Mouse (Mus musculus) intestine, postnatal 0 days (tissue): ENCODE measurements around the gene Tnfrsf14. TPM values are rescaled to one million over a fixed set of nuclear protein-coding genes. Genes with fewer than 3 reads are reported as not detected.

Source experiments
- ATAC-seq: fragments of 200-750 bp; cut with Nextera tagmentation; 2 replicates; pipeline ENCODE4 v1.8.0; 2017; ENCODE audit warnings: mild to moderate bottlenecking, moderate TSS enrichment, moderate library complexity
- H3K27ac ChIP-seq: fragments of 300-500 bp; sonication (generic); 2 replicates; pipeline ENCODE4 v1.5.1; 2014; ENCODE audit warnings: mild to moderate bottlenecking, low read depth, low read length, moderate library complexity
- H3K27me3 ChIP-seq: fragments of 300-500 bp; sonication (generic); replicated peaks from 2 replicates; pipeline ENCODE4 v1.6.1; 2014; ENCODE audit warnings: low read length, mixed read lengths; ENCODE audit not compliant: control insufficient read depth, insufficient read depth
- H3K36me3 ChIP-seq: fragments of 300-500 bp; sonication (generic); 2 replicates; pipeline ENCODE4 v1.6.1; 2014; ENCODE audit warnings: mild to moderate bottlenecking, moderate library complexity; ENCODE audit not compliant: control insufficient read depth, insufficient read depth
- H3K4me1 ChIP-seq: fragments of 300-500 bp; sonication (generic); replicated peaks from 2 replicates; pipeline ENCODE4 v1.6.1; 2014; ENCODE audit warnings: antibody characterized with exemption, low read length, mixed read lengths; ENCODE audit not compliant: control insufficient read depth, insufficient read depth
- H3K4me2 ChIP-seq: fragments of 300-500 bp; sonication (generic); replicated peaks from 2 replicates; pipeline ENCODE4 v1.6.1; 2014; ENCODE audit warnings: low read depth, mild to moderate bottlenecking, moderate library complexity
- H3K4me3 ChIP-seq: fragments of 300-500 bp; sonication (generic); 2 replicates; pipeline ENCODE4 v1.5.1; 2014; ENCODE audit warnings: low read depth, low read length
- H3K9ac ChIP-seq: fragments of 300-500 bp; sonication (generic); 2 replicates; pipeline ENCODE4 v1.6.1; 2014; ENCODE audit warnings: mild to moderate bottlenecking, low read depth, low read length
- H3K9me3 ChIP-seq: fragments of 300-500 bp; sonication (generic); 2 replicates; pipeline ENCODE4 v1.6.1; 2016; ENCODE audit warnings: mixed run types; ENCODE audit not compliant: control insufficient read depth
- CTCF ChIP-seq: sonication (generic); IDR thresholded peaks from 2 replicates; pipeline ENCODE4 v1.5.1; 2016; ENCODE audit warnings: low read depth, mild to moderate bottlenecking, control low read depth, antibody characterized with exemption, moderate library complexity
- WGBS: fragments of 180-500 bp; shearing (Covaris S2); extraction: QIAGEN DNeasy Blood & Tissue Kit; methylation state at CpG from one replicate; pipeline ENCODE4 v1.1.7; 2014; 5-methylcytosine and 5-hydroxymethylcytosine counted together
- polyA plus RNA-seq: library from polyadenylated mRNA; unstranded; fragments of >200 nt; fragmentation: Nextera tagmentation; extraction: Ambion mirVana; gene quantifications from 2 replicates; pipeline ENCODE4 v1.2.1, GENCODE M21; 2015

Tnfrsf14 gene
- polyA plus RNA-seq, 1 experiment from 2014 or later, result 1.9 TPM

DNA sequence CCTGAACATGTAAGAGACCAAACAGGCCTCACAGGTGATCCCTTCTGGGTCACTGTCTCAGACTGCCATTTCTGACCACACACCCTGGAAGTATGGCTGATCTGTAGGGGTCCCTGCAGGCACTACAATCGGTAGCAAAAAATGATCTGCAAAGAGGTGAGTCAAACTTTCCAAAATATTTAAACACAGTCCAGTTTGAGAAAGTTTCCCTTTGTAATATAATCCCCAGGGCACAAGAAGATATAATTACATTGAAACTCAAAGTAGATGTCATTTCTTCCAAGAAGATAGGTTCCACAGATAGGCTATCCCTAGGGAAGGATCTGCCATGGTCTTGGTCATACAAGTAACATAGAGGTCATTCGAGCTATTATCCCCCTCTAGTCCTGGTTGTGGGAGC, 26.0 kb downstream of the Tnfrsf14 start:
- ATAC-seq, result no peak
- Histone ChIP-seq H3K36me3 (peaks cover 2% of the 10 kb centered on the region; the same call in 1 of the 2 replicates), H3K27ac (no peak overlapping the region), H3K4me1 (peaks cover 5% of the 10 kb centered on the region; the same call in 1 of the 2 replicates), H3K27me3 (no peaks in the 10 kb centered on the region), H3K4me3 (no peak overlapping the region), H3K4me2 (no peak overlapping the region), H3K9ac (no peak overlapping the region), H3K9me3 (no peaks in the 10 kb centered on the region)
- TF ChIP-seq CTCF, result no peak
- WGBS, result 89% methylated on average over 2 of the region's 2 CpGs

DNA sequence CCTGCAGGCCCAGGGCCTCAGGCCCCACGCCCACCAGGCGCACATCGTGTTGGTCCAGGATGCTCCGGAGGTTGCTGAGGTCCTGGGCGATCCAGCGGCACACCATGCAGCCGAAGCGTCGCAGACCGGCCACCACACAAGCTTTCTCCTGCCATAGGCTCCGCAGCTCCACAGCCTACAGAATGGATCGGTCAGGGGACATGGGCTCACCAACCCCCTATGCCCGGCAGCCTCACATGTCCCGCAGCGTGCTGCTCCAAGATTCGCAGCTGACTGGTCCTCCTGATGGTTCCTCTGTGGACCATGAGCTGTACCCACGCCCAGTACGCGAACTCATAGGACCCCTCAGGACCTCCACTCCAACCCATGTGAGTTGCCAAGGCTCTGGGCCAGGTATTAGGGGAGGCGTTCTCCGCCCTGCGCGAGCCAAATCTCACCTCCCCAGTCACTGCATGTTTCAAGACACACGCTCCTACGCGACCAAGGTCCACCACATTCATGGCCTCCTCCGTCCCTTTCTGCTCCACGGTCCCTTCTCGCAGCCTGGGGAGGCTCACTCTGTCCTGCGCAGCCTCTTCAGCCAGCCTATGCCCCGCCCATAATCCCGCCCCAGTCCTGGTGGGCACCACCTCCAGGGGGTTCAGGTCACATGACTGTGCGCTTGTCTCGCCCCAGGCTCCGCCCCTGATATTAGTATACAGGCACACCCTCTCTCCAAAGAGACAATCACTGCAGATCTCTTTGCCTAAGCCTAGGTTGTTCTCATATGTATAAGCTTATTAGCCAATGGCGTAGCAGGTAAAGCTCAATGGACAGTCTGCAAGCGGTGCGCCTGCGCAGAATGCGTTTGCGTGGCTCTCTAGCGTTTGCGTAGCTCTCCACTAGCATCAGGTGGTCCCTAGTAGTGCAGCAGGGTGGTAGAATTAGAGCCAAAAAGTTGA, 29.6 kb downstream of the Tnfrsf14 start, which contains the start of gene Fam213b:
Gene Fam213b (minus strand): TSS at position 630 of the 941 bp plus-strand sequence.
- peak within 1 kb of the TSS; percentile 55 for H3K4me3 ChIP-seq
- ATAC-seq, result peak; percentile 94
- H3K4me2 ChIP-seq, result peak within 1 kb of the TSS; percentile 95
- WGBS, result 2% methylated on average over 43 of the region's 43 CpGs
- peaks cover 4% of the 10 kb centered on the region; the same call in 1 of the 2 replicates for H3K36me3 ChIP-seq
- no peak for TF ChIP-seq CTCF
- no peak within 1 kb of the TSS for H3K27ac ChIP-seq
- no peaks in the 10 kb centered on the region for H3K27me3 ChIP-seq
- H3K4me1 ChIP-seq, result peaks cover 5% of the 10 kb centered on the region; the same call in 1 of the 2 replicates
- H3K9me3 ChIP-seq, result no peaks in the 10 kb centered on the region
- peak within 1 kb of the TSS; percentile 45 for H3K9ac ChIP-seq

DNA sequence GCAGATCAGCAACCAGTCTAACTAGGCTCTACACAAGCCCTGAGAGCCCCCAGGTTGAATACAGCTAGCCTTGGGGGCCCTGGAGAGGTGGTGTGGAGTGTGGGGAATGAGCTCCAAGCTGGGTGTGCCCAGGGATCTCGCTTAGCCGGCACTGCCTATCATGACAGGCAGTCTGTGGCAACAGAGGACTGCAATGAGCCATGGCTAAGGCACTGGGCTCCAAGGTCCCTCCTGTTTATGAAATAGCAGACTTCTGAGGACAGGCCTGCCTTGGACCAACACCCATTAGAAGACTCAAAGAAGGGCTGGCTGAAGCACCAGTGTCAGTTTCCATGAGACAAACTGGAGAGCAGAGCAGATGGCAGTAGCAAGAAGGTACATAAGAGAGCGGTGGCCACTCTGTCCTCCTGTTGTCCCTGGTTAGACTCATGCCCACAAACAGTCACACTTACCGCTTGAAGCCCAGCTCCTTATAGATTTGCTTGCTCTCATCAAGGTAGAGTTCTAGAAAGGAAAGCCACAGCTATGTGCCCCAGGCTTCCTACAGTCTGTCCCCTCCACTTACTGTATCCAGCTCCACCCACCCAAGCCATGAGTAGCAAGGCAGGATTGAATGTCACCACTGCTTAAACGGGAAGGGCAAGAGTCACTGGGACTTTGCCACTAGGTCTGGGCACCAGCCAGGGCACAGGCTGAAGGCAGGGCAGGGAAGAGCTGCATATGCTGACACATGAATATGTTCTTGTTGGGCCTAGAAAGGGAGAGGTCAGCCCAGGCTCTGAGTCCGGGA, 30.5 kb downstream of the Tnfrsf14 start:
- Histone ChIP-seq H3K36me3 (peaks cover 4% of the 10 kb centered on the region; the same call in 1 of the 2 replicates), H3K27ac (no peak overlapping the region), H3K4me3 (peak overlapping the region; percentile 55), H3K27me3 (0 out of 2 replicates have a peak, but pooled peaks cover 3% of the 10 kb centered on the region), H3K4me1 (peaks cover 5% of the 10 kb centered on the region; the same call in 1 of the 2 replicates), H3K9ac (peak overlapping the region; percentile 45), H3K4me2 (peak overlapping the region; percentile 95), H3K9me3 (no peaks in the 10 kb centered on the region)
- WGBS, result 49% methylated on average over 6 of the region's 6 CpGs
- ATAC-seq, result no peak
- no peak for TF ChIP-seq CTCF

DNA sequence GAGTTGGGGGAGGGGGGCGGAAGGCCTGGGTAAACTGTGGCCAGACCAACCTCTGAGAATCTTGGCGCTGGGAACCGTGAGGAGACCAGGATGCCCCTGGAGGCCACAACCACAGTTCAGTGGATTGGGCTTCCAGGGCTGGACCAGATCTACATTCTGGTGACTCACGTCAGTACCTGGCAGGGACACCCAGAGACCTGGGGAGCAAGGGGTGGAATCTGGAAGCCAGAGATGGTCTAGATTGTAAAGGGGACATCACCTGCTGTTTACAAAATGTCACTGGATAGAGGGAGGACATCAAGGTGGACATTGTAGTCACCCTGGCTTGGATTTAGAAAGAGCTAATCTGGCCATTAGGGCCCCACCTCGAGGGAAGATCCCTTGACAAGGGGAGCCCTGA, 32.8 kb downstream of the Tnfrsf14 start:
- Histone ChIP-seq H3K4me1 (peaks cover 5% of the 10 kb centered on the region; the same call in 1 of the 2 replicates), H3K4me2 (no peak overlapping the region), H3K36me3 (peaks cover 4% of the 10 kb centered on the region; the same call in 1 of the 2 replicates), H3K4me3 (no peak overlapping the region), H3K27me3 (0 out of 2 replicates have a peak, but pooled peaks cover 3% of the 10 kb centered on the region), H3K27ac (no peak overlapping the region; the same call in 1 of the 2 replicates), H3K9me3 (no peaks in the 10 kb centered on the region), H3K9ac (no peak overlapping the region)
- TF ChIP-seq CTCF, result no peak
- WGBS, result 77% methylated on average over 5 of the region's 5 CpGs
- no peak for ATAC-seq

DNA sequence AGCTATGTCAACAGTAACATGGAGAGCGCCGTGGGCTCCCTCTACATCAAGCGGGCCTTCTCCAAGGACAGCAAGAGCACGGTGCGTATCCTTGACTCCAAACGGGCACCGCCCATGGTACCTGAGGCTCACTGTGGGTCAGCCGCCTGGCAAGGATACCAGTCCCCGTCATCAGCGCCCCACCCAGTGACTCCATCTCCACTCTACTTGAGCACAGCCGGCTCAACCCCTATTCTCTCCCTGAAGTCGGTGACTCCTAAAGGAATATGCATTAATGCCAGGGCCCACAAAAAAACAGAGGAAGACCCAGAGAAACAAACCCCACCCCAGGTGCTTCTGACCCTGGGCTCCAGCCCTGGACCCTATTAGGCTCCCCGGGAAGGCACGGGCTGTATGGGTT, 37.5 kb downstream of the Tnfrsf14 start:
- Histone ChIP-seq H3K4me1 (no peaks in the 10 kb centered on the region), H3K27ac (no peak overlapping the region), H3K27me3 (0 out of 2 replicates have a peak, but pooled peaks cover 3% of the 10 kb centered on the region), H3K4me3 (no peak overlapping the region), H3K9ac (no peak overlapping the region), H3K4me2 (no peak overlapping the region), H3K9me3 (no peaks in the 10 kb centered on the region), H3K36me3 (no peaks in the 10 kb centered on the region)
- WGBS, result 71% methylated on average over 14 of the region's 14 CpGs
- ATAC-seq, result no peak
- no peak for TF ChIP-seq CTCF
